ENCODE assay signal across 17 mouse cellular contexts in the genomic region with DNA sequence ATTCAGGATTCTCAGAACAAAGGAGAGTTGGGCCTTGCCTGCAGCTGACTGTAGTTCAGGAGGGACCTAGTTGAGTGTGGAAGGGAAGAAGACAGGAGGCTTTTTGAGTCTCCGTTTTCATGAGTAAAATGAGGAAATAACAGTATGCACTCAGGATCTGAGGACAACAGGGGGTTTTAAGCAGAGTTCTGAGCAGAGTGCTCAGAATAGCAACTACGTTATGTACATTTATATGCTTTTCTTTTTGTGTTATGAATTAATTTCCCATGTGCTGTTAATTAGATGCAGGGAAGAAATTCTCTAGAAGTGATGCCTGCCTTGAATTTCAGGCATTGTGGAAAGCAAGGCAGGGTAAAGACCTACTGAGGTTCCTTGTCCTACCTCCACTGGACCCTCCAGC.
"Had no signal": no experiment of that assay in that cellular context is flagged by ENCODE, and none has a peak within 500 bp of the region (broad histone marks: within the 10 kb centered on the region; RNA-seq: fewer than 3 reads in every experiment).

No protein-coding gene starts in this region.

- H3K9me3 ChIP-seq: lung, embryonic 15.5 days; megakaryocyte, embryonic 14.5 days; midbrain, embryonic 13.5 days; midbrain, embryonic 15.5 days; neural tube, embryonic 12.5 days; stomach, embryonic 15.5 days had no signal

- H3K27me3 ChIP-seq: lung, embryonic 15.5 days; megakaryocyte, embryonic 14.5 days; midbrain, embryonic 13.5 days; midbrain, embryonic 15.5 days; neural tube, embryonic 12.5 days; stomach, embryonic 15.5 days had no signal

- H3K4me2 ChIP-seq: lung, embryonic 15.5 days; midbrain, embryonic 11.5 days; midbrain, embryonic 13.5 days; midbrain, embryonic 15.5 days; neural tube, embryonic 12.5 days; stomach, embryonic 15.5 days had no signal

- H3K9ac ChIP-seq: lung, embryonic 15.5 days; midbrain, embryonic 13.5 days; midbrain, embryonic 15.5 days; neural tube, embryonic 12.5 days; stomach, embryonic 15.5 days had no signal

- ATAC-seq: lung, postnatal 0 days; midbrain, embryonic 13.5 days; midbrain, embryonic 15.5 days had no signal

- H3K36me3 ChIP-seq: lung, embryonic 15.5 days; midbrain, embryonic 13.5 days; midbrain, embryonic 15.5 days; neural tube, embryonic 12.5 days; stomach, embryonic 15.5 days had no signal

- DNase-seq: lung, adult 2 months; lung, postnatal 14 days; lung, postnatal 36 days; right cerebral cortex, postnatal 14 days; thymus, adult 2 months; thymus, postnatal 25 days; thymus, postnatal 4 days had no signal

- H3K27ac ChIP-seq: lung, embryonic 15.5 days; macrophage; midbrain, embryonic 13.5 days; midbrain, embryonic 15.5 days; neural tube, embryonic 12.5 days; stomach, embryonic 15.5 days; stomach, postnatal 0 days had no signal

- H3K4me1 ChIP-seq: lung, embryonic 15.5 days; megakaryocyte, embryonic 14.5 days; midbrain, embryonic 13.5 days; midbrain, embryonic 15.5 days; neural tube, embryonic 12.5 days; stomach, embryonic 15.5 days had no signal

- H3K4me3 ChIP-seq: lung, embryonic 15.5 days; megakaryocyte, embryonic 14.5 days; midbrain, embryonic 13.5 days; midbrain, embryonic 15.5 days; neural tube, embryonic 12.5 days; stomach, embryonic 15.5 days had no signal
